Mouse (Mus musculus): Measurements from ENCODE around the gene Inpp4b.
A peak's percentile ranks its signal among the peaks of the same experiment; 100 is the strongest.

Inpp4b gene

DNA sequence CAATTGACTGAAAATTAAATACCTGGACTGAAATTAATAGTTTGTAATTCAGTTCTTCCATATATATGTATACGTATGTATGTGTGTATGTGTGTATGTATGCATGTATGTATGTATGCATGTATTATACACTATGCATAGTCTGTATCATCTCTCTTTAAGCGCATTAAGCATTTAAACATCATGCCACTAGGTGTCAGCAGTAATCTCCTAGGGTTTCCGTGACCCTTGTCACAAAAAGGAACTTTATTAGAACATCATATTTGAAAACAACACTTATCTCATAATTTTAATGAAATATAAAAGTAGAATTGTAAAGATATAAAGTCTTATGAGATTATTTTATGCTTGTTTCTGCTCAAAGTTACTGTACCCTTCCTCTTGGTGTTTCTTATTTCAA lies 136.3 kb downstream of the Inpp4b start:
- DNase-seq (ENCODE audit: low read depth): peak; percentile 81

DNA sequence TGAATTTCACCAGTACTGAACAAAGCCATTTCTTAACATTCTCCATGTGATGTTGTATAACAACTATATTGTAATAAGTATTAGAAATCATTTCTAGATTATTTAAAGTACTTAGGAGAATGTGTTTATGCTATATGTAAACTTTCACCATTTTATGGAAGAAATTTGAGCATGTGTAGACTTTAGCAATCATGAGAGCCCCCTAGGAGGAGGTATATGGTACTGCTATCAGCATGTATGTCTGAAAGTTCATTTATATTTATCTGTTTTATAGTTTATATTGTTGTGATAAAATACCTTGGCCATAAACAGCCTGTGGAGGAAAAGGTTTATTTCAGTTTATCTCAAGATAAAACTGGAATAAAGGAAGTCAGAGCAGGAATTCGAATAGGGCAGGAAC lies 141.5 kb downstream of the Inpp4b start:
- peak; percentile 21 for DNase-seq (ENCODE audit: low read depth)

- peak; percentile 12 for DNase-seq (ENCODE audit: low read depth)
Observed at GRCm38 (mm10) chr8:81485626-81486025, 143.3 kb downstream of the Inpp4b start.

DNA sequence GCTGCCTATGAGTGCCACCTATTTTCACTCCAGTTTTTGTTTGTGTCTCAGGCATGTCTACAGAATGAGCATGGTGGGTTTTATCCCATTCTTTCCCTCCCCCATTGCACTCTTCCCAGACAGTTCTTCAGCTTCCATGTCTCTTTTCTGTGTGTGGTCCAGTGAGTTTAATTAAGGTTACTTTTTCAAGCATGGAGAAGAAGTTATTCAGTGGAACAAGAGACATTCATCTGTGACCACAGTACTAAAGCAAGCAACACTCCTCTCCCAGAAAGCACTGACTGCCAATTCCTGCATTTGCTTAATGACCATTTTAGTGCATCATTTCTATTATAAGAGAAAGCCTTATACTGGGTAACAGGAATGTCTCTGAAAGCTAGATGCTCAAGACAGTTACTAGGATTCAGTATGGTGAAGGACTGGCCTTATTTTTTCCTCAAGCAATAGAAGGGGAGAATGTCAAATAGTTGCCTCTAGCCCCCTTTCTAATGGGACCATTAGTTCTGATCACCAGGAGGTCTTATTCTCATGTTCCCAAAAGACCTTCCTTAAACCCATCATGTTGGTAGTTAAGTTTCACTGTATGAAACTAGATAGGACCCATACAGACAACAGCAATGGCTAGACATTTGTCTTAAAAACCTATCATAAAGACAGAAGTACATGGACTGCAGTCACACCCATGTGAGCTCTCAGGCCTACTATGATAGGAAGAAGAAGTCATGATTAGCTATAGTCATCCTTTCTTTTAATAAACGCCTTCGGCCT lies 147.7 kb downstream of the Inpp4b start:
- no peak for DNase-seq (ENCODE audit: low read depth)

- peak; percentile 55 for DNase-seq (ENCODE audit: low read depth)
Observed at GRCm38 (mm10) chr8:81491097-81491705, 148.8 kb downstream of the Inpp4b start.

GRCm38 (mm10) chr8:81491706-81492204 lies 149.4 kb downstream of the Inpp4b start:
- DNase-seq (ENCODE audit: low read depth): no peak

DNA sequence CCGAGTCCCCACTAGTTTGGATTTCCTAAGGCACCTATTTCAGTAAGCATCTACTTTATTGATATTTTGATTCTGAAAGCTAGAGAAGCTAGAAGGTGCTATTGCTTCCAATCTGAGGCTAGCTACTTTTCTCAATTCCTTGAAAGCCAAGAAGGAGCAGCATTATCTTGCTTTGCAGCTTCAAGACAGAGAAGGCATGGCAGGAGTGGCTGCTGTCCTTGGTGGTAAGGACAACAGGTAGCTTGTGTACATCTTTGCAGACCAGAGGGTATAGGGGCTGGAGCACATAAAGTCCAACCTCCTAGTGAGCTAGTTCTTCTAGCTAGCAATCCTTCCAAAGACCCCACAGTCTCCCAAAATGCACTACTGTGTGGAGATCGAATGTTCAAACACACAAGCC lies 152.5 kb downstream of the Inpp4b start:
- DNase-seq (ENCODE audit: low read depth): no peak

DNA sequence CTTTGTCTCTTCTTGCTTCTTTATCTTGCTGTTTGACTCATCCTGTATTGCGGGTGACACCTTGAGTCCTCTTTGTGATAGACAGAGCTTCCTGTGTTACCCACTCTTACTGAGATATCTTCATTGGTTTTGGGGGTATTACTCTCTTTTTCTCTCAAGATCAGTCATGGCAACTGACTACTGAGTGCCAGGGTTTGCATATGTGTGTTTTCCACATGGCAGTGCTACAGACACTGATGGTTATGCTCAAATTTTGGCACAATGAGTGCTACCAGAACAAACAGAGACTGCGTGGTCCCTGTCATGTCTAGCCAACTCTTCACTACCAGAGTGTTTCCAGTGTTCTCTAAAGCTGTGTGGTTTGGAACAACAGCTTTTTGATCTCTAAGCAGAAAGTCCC lies 155.3 kb downstream of the Inpp4b start:
- DNase-seq (ENCODE audit: low read depth): peak; percentile 85

DNA sequence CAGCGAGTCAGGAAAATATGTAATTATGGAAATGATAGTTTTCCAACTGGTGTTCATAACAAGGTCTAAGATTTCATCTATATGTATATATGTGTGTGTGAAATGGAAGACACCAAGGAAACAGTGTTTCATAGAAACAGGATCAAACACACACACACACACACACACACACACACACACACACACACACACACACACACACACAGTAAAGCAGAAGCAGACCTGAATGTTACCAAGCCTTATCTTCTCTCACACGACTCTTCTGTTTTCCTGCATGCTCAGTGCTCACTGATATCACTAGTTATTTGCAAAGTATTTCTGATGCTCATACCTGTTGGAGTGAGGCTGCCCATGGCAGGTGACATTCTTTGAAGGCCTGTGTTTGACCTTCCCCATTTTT lies 159.9 kb downstream of the Inpp4b start:
- peak; percentile 41 for DNase-seq (ENCODE audit: low read depth)

DNA sequence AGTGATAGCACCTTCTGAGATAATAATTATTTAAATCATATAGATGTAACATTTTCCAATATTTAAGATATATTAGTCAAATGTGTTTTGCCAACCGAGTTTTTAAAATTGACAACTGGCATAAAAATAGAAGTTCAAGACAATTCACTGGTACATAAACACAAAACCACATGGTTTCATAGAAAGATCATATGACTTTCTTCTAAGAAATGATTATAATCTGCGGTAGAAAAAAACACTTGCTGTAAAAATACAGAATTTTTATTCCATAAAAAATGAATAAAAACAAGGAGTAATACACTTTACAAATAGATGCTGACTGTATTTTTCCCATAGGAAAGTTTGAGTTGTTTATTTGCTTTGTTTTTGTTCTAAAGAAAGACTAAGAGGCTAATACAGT lies 160.6 kb downstream of the Inpp4b start:
- DNase-seq (ENCODE audit: low read depth): peak; percentile 55

GRCm38 (mm10) chr8:81512826-81513225 lies 170.5 kb downstream of the Inpp4b start:
- no peak for DNase-seq (ENCODE audit: low read depth)

- peak; percentile 30 for DNase-seq (ENCODE audit: low read depth)
Observed at GRCm38 (mm10) chr8:81514425-81514824, 172.1 kb downstream of the Inpp4b start.

DNA sequence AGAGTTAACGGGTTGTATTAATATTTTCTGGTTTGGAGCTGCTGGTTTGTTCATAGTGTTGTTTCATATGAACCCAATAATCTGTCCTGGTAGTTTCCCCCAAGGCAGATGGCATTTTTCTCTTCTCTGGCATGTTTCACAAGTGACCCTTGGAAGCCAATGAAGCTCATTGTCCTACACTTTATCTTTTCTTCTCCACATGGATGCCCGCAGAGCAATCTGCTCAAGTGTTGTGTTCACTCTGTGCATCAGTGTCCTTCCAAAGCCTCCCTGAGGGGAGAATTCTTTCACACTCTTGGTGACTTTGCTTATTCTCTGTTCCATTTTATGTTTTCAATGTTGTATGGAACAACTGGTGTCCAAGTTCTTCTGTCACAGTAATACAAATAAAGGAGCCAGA lies 179.7 kb downstream of the Inpp4b start:
- DNase-seq (ENCODE audit: low read depth): no peak

GRCm38 (mm10) chr8:81524561-81524960 lies 182.2 kb downstream of the Inpp4b start:
- DNase-seq (ENCODE audit: low read depth): no peak

- peak; percentile 30 for DNase-seq (ENCODE audit: low read depth)
Observed at GRCm38 (mm10) chr8:81527661-81528060, 185.3 kb downstream of the Inpp4b start.

- no peak for DNase-seq (ENCODE audit: low read depth)
Observed at GRCm38 (mm10) chr8:81538310-81538709, 196.0 kb downstream of the Inpp4b start.

- peak; percentile 82 for DNase-seq (ENCODE audit: low read depth)
Observed at GRCm38 (mm10) chr8:81558550-81558949, 216.2 kb downstream of the Inpp4b start.

DNA sequence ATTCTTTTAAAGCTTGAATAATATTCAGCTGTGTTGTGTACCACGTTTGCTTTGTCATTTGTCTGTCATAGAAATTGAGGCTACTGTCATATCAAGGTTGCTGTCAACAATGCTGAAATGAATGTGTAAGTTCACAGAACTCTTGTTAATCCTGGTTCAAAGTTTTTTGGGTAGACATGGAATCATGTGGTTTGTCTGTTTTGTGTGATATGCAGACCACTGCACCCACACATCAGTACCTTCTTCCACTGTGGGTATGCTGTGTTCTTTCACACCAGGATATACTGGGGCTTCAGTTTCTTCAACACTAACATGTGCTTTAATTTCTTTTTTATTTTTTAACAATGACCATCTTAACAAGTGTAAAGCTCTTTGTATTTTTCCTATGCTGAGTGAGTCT lies 220.0 kb downstream of the Inpp4b start:
- DNase-seq (ENCODE audit: low read depth): peak; percentile 27

DNA sequence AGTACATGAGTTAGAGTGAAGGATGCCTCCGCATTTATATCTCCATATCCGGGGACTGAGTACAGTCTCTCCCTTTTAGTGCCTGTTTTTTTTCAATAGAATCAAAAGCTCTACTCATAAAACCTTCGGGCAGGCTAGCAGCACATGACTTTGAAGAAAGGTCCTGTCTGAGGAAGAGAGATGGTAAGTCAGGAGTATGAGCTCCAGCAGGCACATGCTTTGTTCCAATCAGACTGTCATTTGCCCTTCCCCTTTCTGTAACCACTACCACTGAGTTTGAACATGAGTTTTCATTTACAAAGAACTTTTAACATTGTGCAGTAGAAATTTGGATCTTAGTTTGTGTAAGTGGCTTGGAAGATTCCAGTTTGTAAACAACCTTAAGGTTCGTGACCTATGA lies 223.1 kb downstream of the Inpp4b start:
- no peak for DNase-seq (ENCODE audit: low read depth)

GRCm38 (mm10) chr8:81572319-81573104 lies 230.2 kb downstream of the Inpp4b start:
- DNase-seq (ENCODE audit: low read depth): peak; percentile 68

DNA sequence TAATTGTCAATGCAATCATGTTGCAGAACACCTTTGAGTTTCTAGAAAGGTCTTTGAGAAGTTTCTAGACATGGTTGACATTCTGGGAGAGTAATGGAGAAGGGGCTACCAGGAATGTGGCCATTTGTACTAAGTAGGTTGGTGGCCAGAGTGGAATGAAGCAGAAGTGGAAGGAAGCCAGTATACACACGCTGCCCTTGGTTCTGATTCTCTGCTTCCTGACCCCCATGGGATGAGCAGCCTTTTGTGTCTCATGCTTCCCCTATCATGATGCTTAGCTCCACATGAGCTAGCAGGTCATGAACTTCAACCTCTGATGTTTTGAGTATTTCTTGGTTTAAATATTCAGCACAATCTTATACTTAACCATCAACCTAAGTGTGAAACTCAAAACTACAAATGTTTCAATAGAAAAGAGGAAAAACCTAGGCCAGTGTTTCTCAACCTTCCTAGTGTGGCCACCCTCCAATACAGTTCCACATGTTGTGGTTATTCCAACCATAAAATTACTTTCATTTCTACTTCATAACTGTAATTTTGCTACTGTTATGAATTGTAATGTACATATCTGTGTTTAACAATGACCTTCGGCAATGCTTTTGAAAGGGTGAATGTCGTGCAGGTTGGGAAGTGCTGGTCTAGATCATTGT lies 233.0 kb downstream of the Inpp4b start:
- no peak for DNase-seq (ENCODE audit: low read depth)

DNA sequence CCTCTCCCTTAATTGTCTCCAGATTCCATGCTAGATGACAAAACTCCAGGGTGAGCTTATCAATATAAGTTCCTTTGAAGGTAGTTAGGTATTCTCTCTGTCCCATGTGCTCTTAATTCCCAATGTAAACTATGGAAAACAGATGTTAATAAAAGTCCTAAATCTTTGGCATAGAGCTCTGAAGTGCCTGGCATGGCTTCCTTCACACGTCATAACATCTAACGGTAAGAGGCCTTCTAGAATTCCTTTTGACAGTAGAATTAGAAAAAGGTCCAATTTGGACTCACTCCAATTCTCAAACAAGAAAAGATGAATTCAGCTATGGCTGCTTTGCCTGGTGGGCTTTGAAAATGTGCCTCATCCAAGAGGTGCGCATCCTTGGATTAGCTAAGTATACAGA lies 236.6 kb downstream of the Inpp4b start:
- no peak for DNase-seq (ENCODE audit: low read depth)

Measured in induced T-regulatory cell, adult 2 months (primary cell).